Mouse (Mus musculus) forebrain, embryonic 12.5 days (tissue): ENCODE measurements at regions not wholly inside any gene's neighbourhood (a gene's known extent, or its start where the extent isn't known, plus 50 kb on each side); places are given as distances from the start of the nearest gene placed in this dataset.

Experiments used
- ATAC-seq: fragments of 200-750 bp; cut with Nextera tagmentation; 2 replicates; pipeline ENCODE4 v1.8.0; 2017; ENCODE audit warnings: moderate TSS enrichment; ENCODE audit not compliant: low FRiP score
- H3K27ac ChIP-seq: fragments of 300-500 bp; sonication (generic); 2 replicates; pipeline ENCODE4 v1.5.1; 2016; ENCODE audit warnings: mild to moderate bottlenecking
- H3K27me3 ChIP-seq: fragments of 300-500 bp; sonication (generic); 2 replicates; pipeline ENCODE4 v1.6.1; 2016; ENCODE audit warnings: mild to moderate bottlenecking
- H3K36me3 ChIP-seq: fragments of 300-500 bp; sonication (generic); replicated peaks from 2 replicates; pipeline ENCODE4 v1.6.1; 2016; ENCODE audit warnings: mild to moderate bottlenecking
- H3K4me1 ChIP-seq: fragments of 300-500 bp; sonication (generic); 2 replicates; pipeline ENCODE4 v1.6.1; 2016
- H3K4me2 ChIP-seq: fragments of 300-500 bp; sonication (generic); 2 replicates; pipeline ENCODE4 v1.6.1; 2016; ENCODE audit warnings: mild to moderate bottlenecking, moderate library complexity
- H3K4me3 ChIP-seq: fragments of 300-500 bp; sonication (generic); replicated peaks from 2 replicates; pipeline ENCODE4 v1.5.1; 2016; ENCODE audit warnings: mild to moderate bottlenecking
- H3K9ac ChIP-seq: fragments of 300-500 bp; sonication (generic); 2 replicates; pipeline ENCODE4 v1.6.1; 2016; ENCODE audit warnings: mild to moderate bottlenecking
- H3K9me3 ChIP-seq: fragments of 300-500 bp; sonication (generic); 2 replicates; pipeline ENCODE4 v1.6.1; 2016
- WGBS: fragments of 180-500 bp; shearing (Covaris S2); methylation state at CpG from one replicate; pipeline ENCODE4 v1.1.7; 2016; 5-methylcytosine and 5-hydroxymethylcytosine counted together

DNA sequence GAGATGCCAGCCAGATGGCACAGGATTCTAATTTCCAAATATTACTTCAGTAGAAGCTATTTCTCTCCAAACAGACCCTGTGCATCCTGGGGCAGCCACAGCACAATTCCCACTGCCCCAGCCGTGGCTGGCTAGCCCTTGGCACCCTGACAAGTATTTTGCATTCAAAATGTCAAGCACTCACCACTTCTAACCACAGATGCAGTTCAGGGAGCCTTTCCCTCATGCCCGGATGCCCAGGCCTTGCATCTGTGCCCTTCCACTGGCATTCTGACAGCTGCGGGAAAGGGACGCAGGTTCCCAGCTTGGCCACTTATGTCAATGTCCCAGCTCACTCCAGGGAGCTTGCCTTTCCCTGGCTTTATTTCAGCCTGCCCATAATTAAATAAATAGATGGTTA is 84.8 kb upstream of the Clint1 start:
- Histone ChIP-seq H3K9ac (no peak overlapping the region), H3K27ac (no peak overlapping the region), H3K36me3 (no peaks in the 10 kb centered on the region), H3K9me3 (no peaks in the 10 kb centered on the region), H3K4me2 (no peak overlapping the region), H3K27me3 (no peaks in the 10 kb centered on the region), H3K4me1 (no peaks in the 10 kb centered on the region), H3K4me3 (no peak overlapping the region)
- WGBS, result 84% methylated on average over 4 of the region's 4 CpGs
- no peak for ATAC-seq

DNA sequence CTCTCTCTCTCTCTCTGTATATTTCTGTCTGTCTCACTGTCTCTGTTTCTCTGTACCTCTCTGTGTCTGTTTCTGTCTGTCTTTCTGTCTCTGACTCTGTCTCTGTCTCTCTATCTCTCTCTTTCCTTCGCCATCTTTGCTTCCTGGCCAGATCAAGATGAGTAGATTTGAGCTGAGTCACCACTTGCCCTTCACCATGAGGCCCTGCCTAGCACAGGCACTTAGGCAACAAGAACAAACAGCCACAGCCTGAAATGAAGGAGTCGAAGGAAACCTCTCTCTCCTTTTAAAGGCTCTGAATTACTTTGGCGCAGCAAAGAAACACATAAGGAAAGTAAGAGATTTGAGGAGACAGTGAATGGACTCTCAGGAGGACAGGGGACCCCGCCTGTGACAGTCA is 69.4 kb upstream of the Clint1 start:
- 88% methylated on average over 4 of the region's 4 CpGs for WGBS
- ATAC-seq, result no peak

GRCm38 (mm10) chr11:45785806-45786205 is 66.0 kb upstream of the Clint1 start:
- Histone ChIP-seq H3K27ac (no peak overlapping the region), H3K4me3 (no peak overlapping the region), H3K27me3 (no peaks in the 10 kb centered on the region), H3K9me3 (no peaks in the 10 kb centered on the region), H3K4me1 (peaks cover 19% of the 10 kb centered on the region), H3K9ac (no peak overlapping the region), H3K36me3 (no peaks in the 10 kb centered on the region), H3K4me2 (no peak overlapping the region)
- 58% methylated on average over 9 of the region's 9 CpGs for WGBS
- ATAC-seq, result no peak

More for the DNA sequence above, 69.4 kb upstream of the Clint1 start:
- Histone ChIP-seq H3K4me3 (no peak overlapping the region), H3K4me2 (no peak overlapping the region), H3K27me3 (no peaks in the 10 kb centered on the region), H3K9ac (no peak overlapping the region), H3K9me3 (no peaks in the 10 kb centered on the region), H3K27ac (no peak overlapping the region), H3K36me3 (no peaks in the 10 kb centered on the region), H3K4me1 (peaks cover 9% of the 10 kb centered on the region; the same call in 1 of the 2 replicates)

DNA sequence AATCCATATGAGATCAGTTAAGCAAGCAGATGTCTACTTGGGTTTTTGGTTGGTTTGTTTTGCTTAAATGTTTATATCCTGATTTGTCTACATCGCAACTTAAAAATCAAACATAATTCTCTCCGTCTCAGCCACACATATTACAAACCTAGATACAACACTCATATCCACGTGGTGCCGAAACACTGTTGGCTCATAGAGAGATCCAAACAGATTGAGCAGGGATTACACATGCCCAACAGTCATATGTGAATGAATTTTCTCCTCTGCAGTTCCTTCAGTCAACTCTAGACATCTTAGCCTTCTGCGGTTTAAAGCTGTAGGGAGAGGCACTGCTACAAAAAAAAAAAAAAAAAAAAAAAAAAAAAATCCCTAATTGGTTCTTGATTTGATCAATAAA is 64.4 kb upstream of the Clint1 start:
- H3K4me3 ChIP-seq, result no peak overlapping the region
- no peak for ATAC-seq
- H3K9ac ChIP-seq, result no peak overlapping the region
- H3K4me2 ChIP-seq, result no peak overlapping the region
- WGBS, result 94% methylated on average over 5 of the region's 5 CpGs
- H3K36me3 ChIP-seq, result no peaks in the 10 kb centered on the region
- H3K27me3 ChIP-seq, result no peaks in the 10 kb centered on the region
- no peak overlapping the region for H3K27ac ChIP-seq
- no peaks in the 10 kb centered on the region for H3K9me3 ChIP-seq
- H3K4me1 ChIP-seq, result peaks cover 19% of the 10 kb centered on the region

GRCm38 (mm10) chr11:45789886-45790285 is 62.0 kb upstream of the Clint1 start:
- H3K9me3 ChIP-seq, result no peaks in the 10 kb centered on the region
- H3K36me3 ChIP-seq, result no peaks in the 10 kb centered on the region
- peaks cover 19% of the 10 kb centered on the region for H3K4me1 ChIP-seq
- no peak overlapping the region for H3K4me2 ChIP-seq
- ATAC-seq, result no peak
- H3K9ac ChIP-seq, result no peak overlapping the region
- no peak overlapping the region for H3K27ac ChIP-seq
- 88% methylated on average over 3 of the region's 3 CpGs for WGBS
- no peak overlapping the region for H3K4me3 ChIP-seq
- 0 out of 2 replicates have a peak, but pooled peaks cover 3% of the 10 kb centered on the region for H3K27me3 ChIP-seq

DNA sequence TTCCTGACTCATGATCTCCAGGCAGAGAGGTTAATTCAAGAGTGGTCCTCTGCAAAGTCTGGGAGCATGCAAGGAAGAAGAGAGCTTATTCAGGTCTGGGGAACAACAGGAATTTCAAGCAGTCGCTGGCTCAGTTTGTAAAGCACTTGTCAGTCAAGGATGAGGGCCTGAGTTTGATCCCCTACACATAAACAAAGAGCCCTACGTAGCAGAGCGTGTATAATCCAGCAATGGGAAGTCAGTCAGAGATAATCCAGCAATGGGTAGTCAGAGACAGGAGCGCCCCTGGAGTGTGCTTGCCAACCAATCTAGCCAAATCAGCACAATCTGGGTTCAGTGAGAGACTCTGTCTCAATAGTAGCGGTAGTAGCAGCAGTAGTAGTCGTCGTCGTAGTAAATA is 61.3 kb upstream of the Clint1 start:
- 47% methylated on average over 8 of the region's 8 CpGs for WGBS
- Histone ChIP-seq H3K27me3 (0 out of 2 replicates have a peak, but pooled peaks cover 3% of the 10 kb centered on the region), H3K9ac (no peak overlapping the region), H3K36me3 (no peaks in the 10 kb centered on the region), H3K9me3 (no peaks in the 10 kb centered on the region), H3K27ac (no peak overlapping the region), H3K4me3 (no peak overlapping the region), H3K4me2 (no peak overlapping the region), H3K4me1 (peaks cover 13% of the 10 kb centered on the region)
- ATAC-seq, result no peak

GRCm38 (mm10) chr11:45791696-45792095 is 60.2 kb upstream of the Clint1 start:
- H3K9me3 ChIP-seq, result no peaks in the 10 kb centered on the region
- no peak overlapping the region for H3K4me3 ChIP-seq
- no peaks in the 10 kb centered on the region for H3K36me3 ChIP-seq
- peaks cover 10% of the 10 kb centered on the region; the same call in 1 of the 2 replicates for H3K4me1 ChIP-seq
- H3K27ac ChIP-seq, result no peak overlapping the region
- WGBS, result 81% methylated on average over 2 of the region's 2 CpGs
- no peak overlapping the region for H3K4me2 ChIP-seq
- 0 out of 2 replicates have a peak, but pooled peaks cover 3% of the 10 kb centered on the region for H3K27me3 ChIP-seq
- no peak overlapping the region for H3K9ac ChIP-seq
- ATAC-seq, result no peak

DNA sequence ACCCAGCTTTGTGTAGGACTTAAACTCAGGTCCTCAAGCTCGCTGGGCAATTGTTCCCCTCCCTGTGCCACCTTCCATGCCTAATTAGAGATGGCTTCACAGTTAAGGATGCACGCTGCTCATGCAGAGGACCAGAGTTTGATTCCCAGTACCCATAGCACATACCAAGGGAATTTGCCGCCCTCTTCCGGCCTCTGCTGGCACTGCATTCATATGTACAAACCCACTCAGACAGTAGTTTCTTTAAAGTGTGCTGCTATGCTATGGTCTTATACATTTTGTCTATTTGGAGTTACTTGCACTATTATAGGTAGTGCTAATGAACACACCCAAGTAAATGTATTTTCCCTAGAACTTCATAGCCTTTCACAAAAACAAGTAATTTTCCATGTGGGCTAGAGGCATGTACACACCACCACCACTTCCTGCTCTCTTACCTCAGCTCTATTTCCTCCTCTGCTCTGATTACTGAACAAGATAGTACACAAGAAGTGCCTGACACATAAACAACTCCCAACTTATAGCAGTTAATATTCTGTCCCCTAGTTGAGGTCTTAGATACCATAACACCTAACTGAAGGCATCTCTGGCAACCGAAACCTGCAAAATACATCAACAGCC is 57.4 kb upstream of the Clint1 start:
- Histone ChIP-seq H3K9ac (no peak overlapping the region), H3K4me1 (peaks cover 18% of the 10 kb centered on the region), H3K9me3 (no peaks in the 10 kb centered on the region), H3K4me2 (no peak overlapping the region), H3K4me3 (no peak overlapping the region), H3K27me3 (0 out of 2 replicates have a peak, but pooled peaks cover 6% of the 10 kb centered on the region), H3K36me3 (no peaks in the 10 kb centered on the region), H3K27ac (no peak overlapping the region)
- 81% methylated on average over 5 of the region's 5 CpGs for WGBS
- ATAC-seq, result no peak

DNA sequence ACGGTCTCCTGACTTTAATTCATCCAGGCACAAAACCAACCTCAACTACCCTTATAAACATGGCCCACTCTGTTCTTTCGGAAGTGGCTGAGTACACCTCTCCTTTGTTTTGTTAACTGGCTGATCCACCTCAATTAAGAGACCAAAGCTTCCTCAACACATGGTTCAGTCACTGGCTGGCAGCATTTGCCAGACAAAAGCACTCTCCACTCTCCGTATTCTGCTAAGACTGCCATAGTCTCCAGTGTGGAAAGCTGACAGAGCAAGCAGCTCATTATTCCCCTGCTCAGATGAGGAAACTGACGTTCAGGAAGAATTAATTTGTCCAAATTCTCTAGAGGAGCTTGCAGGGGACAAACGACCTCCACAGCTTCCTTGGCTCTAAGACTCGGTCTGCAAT is 56.5 kb upstream of the Clint1 start:
- no peaks in the 10 kb centered on the region for H3K9me3 ChIP-seq
- H3K36me3 ChIP-seq, result no peaks in the 10 kb centered on the region
- H3K27me3 ChIP-seq, result 0 out of 2 replicates have a peak, but pooled peaks cover 6% of the 10 kb centered on the region
- H3K4me2 ChIP-seq, result no peak overlapping the region
- 26% methylated on average over 6 of the region's 6 CpGs for WGBS
- no peak; the same call in 1 of the 2 replicates for ATAC-seq
- H3K4me3 ChIP-seq, result no peak overlapping the region
- H3K9ac ChIP-seq, result no peak overlapping the region
- H3K27ac ChIP-seq, result no peak overlapping the region
- H3K4me1 ChIP-seq, result peaks cover 16% of the 10 kb centered on the region

GRCm38 (mm10) chr11:45795731-45796130 is 56.1 kb upstream of the Clint1 start:
- WGBS, result 8% methylated on average over 3 of the region's 3 CpGs
- Histone ChIP-seq H3K27me3 (0 out of 2 replicates have a peak, but pooled peaks cover 6% of the 10 kb centered on the region), H3K9me3 (no peaks in the 10 kb centered on the region), H3K4me2 (no peak overlapping the region), H3K9ac (no peak overlapping the region), H3K36me3 (no peaks in the 10 kb centered on the region), H3K27ac (no peak overlapping the region), H3K4me3 (no peak overlapping the region), H3K4me1 (peaks cover 12% of the 10 kb centered on the region)
- ATAC-seq, result peak; percentile 27; the same call in 1 of the 2 replicates

DNA sequence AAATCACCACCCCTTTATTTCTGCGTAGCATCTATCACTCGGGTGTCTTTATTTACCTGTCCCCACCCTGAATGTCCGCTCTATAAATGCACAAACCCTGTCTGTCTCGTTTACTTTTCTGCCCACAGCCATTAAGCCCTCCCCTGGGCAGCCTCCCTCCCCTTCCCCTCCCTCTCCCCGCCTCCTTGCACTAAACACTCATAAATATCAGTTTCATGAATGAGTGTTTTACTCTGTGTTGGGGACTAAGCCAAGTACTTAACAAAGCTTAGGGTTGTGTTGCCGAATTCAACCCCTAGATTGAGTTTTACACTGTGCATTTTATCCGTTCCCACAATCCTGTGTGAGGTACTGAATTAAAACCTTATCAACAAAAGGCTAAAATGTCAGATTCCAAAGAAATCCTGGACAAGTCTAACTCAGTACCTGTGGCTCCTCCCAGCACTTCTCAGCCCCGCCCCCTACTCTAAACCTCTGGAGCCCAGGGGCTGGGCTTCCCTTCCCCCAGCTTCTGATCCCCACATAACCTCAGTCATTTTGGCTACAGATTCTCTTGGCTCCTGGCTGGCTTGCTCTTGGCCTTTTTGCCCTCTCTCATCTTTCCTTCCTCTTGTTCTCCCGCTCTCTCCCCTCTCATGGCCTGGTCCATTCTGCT is 52.0 kb upstream of the Clint1 start:
- H3K9ac ChIP-seq, result no peak overlapping the region
- no peak overlapping the region for H3K27ac ChIP-seq
- no peak overlapping the region for H3K4me3 ChIP-seq
- 0 out of 2 replicates have a peak, but pooled peaks cover 6% of the 10 kb centered on the region for H3K27me3 ChIP-seq
- H3K36me3 ChIP-seq, result no peaks in the 10 kb centered on the region
- H3K4me1 ChIP-seq, result peaks cover 12% of the 10 kb centered on the region
- WGBS, result 24% methylated on average over 9 of the region's 9 CpGs
- ATAC-seq, result no peak
- H3K9me3 ChIP-seq, result no peaks in the 10 kb centered on the region
- peak overlapping the region; percentile 11; the same call in 1 of the 2 replicates for H3K4me2 ChIP-seq
